Mouse (Mus musculus) brown adipose tissue, adult 24 weeks (tissue): ENCODE data around the gene Dock9. TPM values are rescaled to one million over a fixed set of nuclear protein-coding genes. Genes with fewer than 3 reads are reported as not detected.

Source experiments
- H3K27ac ChIP-seq: fragments of 200-500 bp; replicated peaks from 2 replicates; pipeline ENCODE4 v1.5.1; 2012; ENCODE audit warnings: low read depth, mild to moderate bottlenecking, low read length
- H3K4me1 ChIP-seq: fragments of 200-500 bp; 2 replicates; pipeline ENCODE4 v1.6.1; 2012; ENCODE audit warnings: low read length, mixed read lengths; ENCODE audit not compliant: control insufficient read depth, insufficient read depth, insufficient read length
- H3K4me3 ChIP-seq: fragments of 200-500 bp; 2 replicates; pipeline ENCODE4 v1.5.1; 2012; ENCODE audit warnings: low read depth, mild to moderate bottlenecking, low read length, moderate library complexity; ENCODE audit not compliant: insufficient read depth
- polyA plus RNA-seq: library from polyadenylated mRNA; stranded (reverse); fragments of >200 nt; gene quantifications from 2 replicates; pipeline ENCODE4 v1.2.4, GENCODE M21; 2012; ENCODE audit not compliant: missing spikeins, insufficient read depth, insufficient read length

Dock9 gene
- polyA plus RNA-seq, 1 experiment: 9.4 TPM

GRCm38 (mm10) chr14:121602610-121603009, 195.0 kb downstream of the Dock9 start:
- Histone ChIP-seq H3K27ac (no peak overlapping the region), H3K4me1 (no peaks in the 10 kb centered on the region)

GRCm38 (mm10) chr14:121600538-121600937, 197.1 kb downstream of the Dock9 start:
- Histone ChIP-seq H3K4me3 (no peak overlapping the region), H3K27ac (no peak overlapping the region), H3K4me1 (no peaks in the 10 kb centered on the region)

More at GRCm38 (mm10) chr14:121602610-121603009, 195.0 kb downstream of the Dock9 start:
- no peak overlapping the region for H3K4me3 ChIP-seq

- Histone ChIP-seq H3K4me1 (no peaks in the 10 kb centered on the region), H3K4me3 (no peak overlapping the region), H3K27ac (no peak overlapping the region)
Measured at GRCm38 (mm10) chr14:121597073-121597472, 200.6 kb downstream of the Dock9 start.

- Histone ChIP-seq H3K4me3 (no peak overlapping the region), H3K27ac (no peak overlapping the region)
Measured at GRCm38 (mm10) chr14:121596631-121597030, 201.0 kb downstream of the Dock9 start.

GRCm38 (mm10) chr14:121594684-121595083, 203.0 kb downstream of the Dock9 start:
- no peak overlapping the region for H3K4me3 ChIP-seq
- no peak overlapping the region for H3K27ac ChIP-seq
- no peaks in the 10 kb centered on the region for H3K4me1 ChIP-seq

More at GRCm38 (mm10) chr14:121596631-121597030, 201.0 kb downstream of the Dock9 start:
- no peaks in the 10 kb centered on the region for H3K4me1 ChIP-seq

GRCm38 (mm10) chr14:121593313-121593929, 204.2 kb downstream of the Dock9 start:
- Histone ChIP-seq H3K4me3 (no peak overlapping the region), H3K4me1 (no peaks in the 10 kb centered on the region), H3K27ac (no peak overlapping the region)

- H3K4me1 ChIP-seq: no peaks in the 10 kb centered on the region
- H3K4me3 ChIP-seq: no peak overlapping the region
- no peak overlapping the region for H3K27ac ChIP-seq
Measured at GRCm38 (mm10) chr14:121592890-121593289, 204.7 kb downstream of the Dock9 start.

GRCm38 (mm10) chr14:121592356-121592755, 205.3 kb downstream of the Dock9 start:
- Histone ChIP-seq H3K4me3 (no peak overlapping the region), H3K4me1 (no peaks in the 10 kb centered on the region), H3K27ac (no peak overlapping the region)

GRCm38 (mm10) chr14:121589097-121589725, 208.4 kb downstream of the Dock9 start:
- Histone ChIP-seq H3K27ac (no peak overlapping the region), H3K4me3 (no peak overlapping the region), H3K4me1 (no peaks in the 10 kb centered on the region)

- Histone ChIP-seq H3K4me3 (no peak overlapping the region), H3K27ac (no peak overlapping the region), H3K4me1 (no peaks in the 10 kb centered on the region)
Measured at GRCm38 (mm10) chr14:121588451-121588850, 209.2 kb downstream of the Dock9 start.

- Histone ChIP-seq H3K27ac (no peak overlapping the region), H3K4me3 (no peak overlapping the region), H3K4me1 (no peaks in the 10 kb centered on the region)
Measured at GRCm38 (mm10) chr14:121585906-121586765, 211.5 kb downstream of the Dock9 start.

GRCm38 (mm10) chr14:121579055-121579454, 218.6 kb downstream of the Dock9 start:
- no peak overlapping the region for H3K4me3 ChIP-seq
- H3K27ac ChIP-seq: no peak overlapping the region
- H3K4me1 ChIP-seq: no peaks in the 10 kb centered on the region

GRCm38 (mm10) chr14:121573391-121573790, 224.2 kb downstream of the Dock9 start:
- Histone ChIP-seq H3K4me3 (no peak overlapping the region), H3K4me1 (no peaks in the 10 kb centered on the region), H3K27ac (no peak overlapping the region)

GRCm38 (mm10) chr14:121566794-121567201, 230.8 kb downstream of the Dock9 start:
- no peak overlapping the region for H3K27ac ChIP-seq
- no peak overlapping the region for H3K4me3 ChIP-seq
- H3K4me1 ChIP-seq: no peaks in the 10 kb centered on the region

- H3K4me1 ChIP-seq: no peaks in the 10 kb centered on the region
- no peak overlapping the region for H3K27ac ChIP-seq
- H3K4me3 ChIP-seq: no peak overlapping the region
Measured at GRCm38 (mm10) chr14:121565930-121566329, 231.7 kb downstream of the Dock9 start.
